Mouse (Mus musculus): ENCODE results near the gene Tmem56. TPM values are rescaled to one million over a fixed set of nuclear protein-coding genes. Genes with fewer than 3 reads are reported as not detected.

Tmem56 gene
- total RNA-seq, 2 experiments from 2014 or later = 0.92 to 1.4 TPM

- intact Hi-C loops (cut with DNase I) = no loop called here
- DNase-seq = no peak
Measured at GRCm38 (mm10) chr3:121174248-121174945, 108.5 kb downstream of the Tmem56 start.

GRCm38 (mm10) chr3:121172718-121173117, 110.2 kb downstream of the Tmem56 start:
- no peak for DNase-seq
- intact Hi-C loops (cut with DNase I) = no loop called here

DNA sequence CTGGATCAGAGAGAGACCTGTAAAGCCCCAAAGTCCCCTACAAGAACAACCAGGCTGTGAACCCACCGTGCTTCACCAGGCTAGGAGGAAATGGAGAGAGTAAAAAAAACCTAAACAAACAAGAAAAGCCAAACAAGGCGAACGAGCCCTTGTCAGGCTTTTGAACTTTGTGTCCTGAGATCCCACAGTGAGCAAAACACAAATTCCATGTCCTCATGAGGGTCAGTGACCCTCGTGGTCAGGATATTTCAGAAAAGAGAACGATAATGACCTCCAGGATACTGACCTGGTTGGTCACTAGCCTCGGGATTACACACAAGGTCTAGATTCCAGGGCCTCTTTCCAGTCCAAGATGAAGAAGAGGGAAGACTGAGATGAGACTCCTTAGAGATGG, 111.0 kb downstream of the Tmem56 start:
- intact Hi-C loops (cut with DNase I) = loop anchor here (1.0 to 2.0 kb wide), 2 partner anchors 119 to 329 kb away; partner anchors contain the start of gene Alg14

GRCm38 (mm10) chr3:121171243-121171871, 111.5 kb downstream of the Tmem56 start, which contains the start of gene Rwdd3:
Gene Rwdd3, minus strand, starts transcription at chr3:121171695.
- intact Hi-C loops (cut with DNase I) = loop anchor here (1.0 to 2.0 kb wide), 2 partner anchors 120 to 329 kb away; partner anchors contain the start of gene Alg14

More for the DNA sequence above, 111.0 kb downstream of the Tmem56 start:
- no peak for DNase-seq

GRCm38 (mm10) chr3:121170631-121171030, 112.3 kb downstream of the Tmem56 start:
- no peak for DNase-seq
- intact Hi-C loops (cut with DNase I) = loop anchor here (1.0 to 2.0 kb wide), 2 partner anchors 121 to 330 kb away; partner anchors contain the start of gene Alg14

More at GRCm38 (mm10) chr3:121171243-121171871, 111.5 kb downstream of the Tmem56 start, which contains the start of gene Rwdd3:
- peak; percentile 87 to 91 for DNase-seq

GRCm38 (mm10) chr3:121169092-121169942, 113.6 kb downstream of the Tmem56 start:
- DNase-seq = no peak
- intact Hi-C loops (cut with DNase I) = no loop called here

DNA sequence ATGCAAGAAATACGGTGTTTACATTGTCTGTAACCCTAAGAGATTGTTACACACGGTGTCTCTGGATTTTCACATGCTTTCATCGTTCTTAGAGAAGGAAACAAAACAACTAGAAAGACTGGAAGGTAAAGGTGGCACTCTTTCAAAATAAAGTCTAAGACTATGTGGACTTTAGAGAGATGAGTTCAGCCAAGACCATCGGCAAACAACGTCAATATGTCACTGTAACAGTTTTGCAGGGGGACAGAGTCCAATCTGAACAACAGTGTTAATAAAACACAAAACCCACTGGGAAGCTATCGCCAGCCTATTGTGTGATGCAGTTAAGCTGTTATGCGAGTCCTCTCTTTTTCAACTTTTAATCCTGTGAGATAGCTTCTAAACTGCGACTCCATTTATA, 114.3 kb downstream of the Tmem56 start:
- DNase-seq = no peak
- intact Hi-C loops (cut with DNase I) = no loop called here

- DNase-seq = peak; percentile 40 to 71
- intact Hi-C loops (cut with DNase I) = no loop called here
Measured at GRCm38 (mm10) chr3:121163271-121163819, 119.6 kb downstream of the Tmem56 start.

GRCm38 (mm10) chr3:121161661-121162060, 121.2 kb downstream of the Tmem56 start:
- intact Hi-C loops (cut with DNase I) = no loop called here
- no peak for DNase-seq

DNA sequence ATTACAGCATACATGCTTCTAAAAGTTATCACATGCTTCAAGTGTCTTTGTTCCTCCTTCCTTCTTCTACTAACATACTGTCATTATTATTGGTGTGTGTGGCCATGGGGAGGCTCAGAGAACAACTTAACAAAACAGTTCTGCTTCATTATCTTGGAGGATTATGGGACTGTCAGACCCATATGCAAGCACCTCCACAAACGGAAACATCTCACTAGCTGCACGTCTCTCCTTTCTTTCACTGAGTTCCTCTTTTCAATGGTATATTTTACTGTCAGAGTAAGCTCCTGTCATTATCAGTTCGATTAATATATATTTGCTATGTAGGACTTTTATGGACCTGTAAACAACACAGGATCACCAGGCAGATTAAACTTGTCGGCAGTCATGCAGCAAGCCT, 122.5 kb downstream of the Tmem56 start:
- intact Hi-C loops (cut with DNase I) = no loop called here
- no peak for DNase-seq

- intact Hi-C loops (cut with DNase I) = no loop called here
- no peak for DNase-seq
Measured at GRCm38 (mm10) chr3:121159566-121159965, 123.3 kb downstream of the Tmem56 start.

DNA sequence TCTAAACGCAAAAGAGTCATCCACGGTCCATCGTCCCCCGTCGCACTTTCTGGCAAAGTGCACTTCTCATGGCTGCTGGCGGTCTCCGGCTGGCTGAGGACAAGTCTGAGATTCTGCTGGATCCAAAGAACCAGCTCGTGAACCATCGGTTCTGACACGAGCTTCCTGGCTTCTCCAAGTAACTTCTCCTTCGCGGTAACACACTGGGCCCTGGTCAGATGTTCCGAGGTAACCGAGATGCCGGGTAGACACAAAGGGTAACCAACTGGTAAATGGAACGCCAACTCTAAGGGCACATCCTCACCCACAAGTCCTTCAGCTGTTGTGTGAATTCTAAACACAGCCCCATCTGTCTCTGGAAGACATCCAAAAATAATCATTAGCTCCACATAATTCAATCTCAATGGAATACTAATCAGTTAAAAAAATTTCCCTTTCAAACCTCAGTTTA, 124.0 kb downstream of the Tmem56 start:
- intact Hi-C loops (cut with DNase I) = no loop called here
- DNase-seq = no peak

- DNase-seq = no peak
- intact Hi-C loops (cut with DNase I) = no loop called here
Measured at GRCm38 (mm10) chr3:121157546-121158330, 125.2 kb downstream of the Tmem56 start.

- no peak for DNase-seq
- intact Hi-C loops (cut with DNase I) = no loop called here
Measured at GRCm38 (mm10) chr3:121156451-121157186, 126.3 kb downstream of the Tmem56 start.

GRCm38 (mm10) chr3:121156043-121156442, 126.9 kb downstream of the Tmem56 start:
- intact Hi-C loops (cut with DNase I) = no loop called here
- DNase-seq = no peak
